Mouse (Mus musculus) heart, embryonic 16.5 days (tissue): Measurements from ENCODE around the gene Leng9. TPM values are rescaled to one million over a fixed set of nuclear protein-coding genes. Genes with fewer than 3 reads are reported as not detected.

Source experiments
- ATAC-seq: fragments of 200-750 bp; cut with Nextera tagmentation; replicated peaks from 2 replicates; pipeline ENCODE4 v1.8.0; 2017; ENCODE audit warnings: moderate number of reproducible peaks; ENCODE audit not compliant: insufficient read depth, low FRiP score; ENCODE audit errors: extremely low read depth
- H3K27ac ChIP-seq: fragments of 300-500 bp; sonication (generic); 2 replicates; pipeline ENCODE4 v1.5.1; 2014; ENCODE audit warnings: mild to moderate bottlenecking, low read length, control low read depth, moderate library complexity
- H3K27me3 ChIP-seq: fragments of 300-500 bp; sonication (generic); 2 replicates; pipeline ENCODE4 v1.6.1; 2014; ENCODE audit warnings: low read length, mixed read lengths; ENCODE audit not compliant: control insufficient read depth, insufficient read depth
- H3K36me3 ChIP-seq: fragments of 300-500 bp; sonication (generic); 2 replicates; pipeline ENCODE4 v1.6.1; 2014; ENCODE audit not compliant: control insufficient read depth, insufficient read depth
- H3K4me1 ChIP-seq: fragments of 300-500 bp; sonication (generic); 2 replicates; pipeline ENCODE4 v1.6.1; 2014; ENCODE audit warnings: low read length, mixed read lengths; ENCODE audit not compliant: control insufficient read depth, insufficient read depth
- H3K4me2 ChIP-seq: fragments of 300-500 bp; sonication (generic); 2 replicates; pipeline ENCODE4 v1.6.1; 2014; ENCODE audit warnings: low read depth, mild to moderate bottlenecking, control low read depth, low read length
- H3K4me3 ChIP-seq: fragments of 300-500 bp; sonication (generic); 2 replicates; pipeline ENCODE4 v1.5.1; 2014; ENCODE audit warnings: mild to moderate bottlenecking, control low read depth, low read length
- H3K9ac ChIP-seq: fragments of 300-500 bp; sonication (generic); 2 replicates; pipeline ENCODE4 v1.6.1; 2014; ENCODE audit warnings: low read length, control low read depth
- H3K9me3 ChIP-seq: fragments of 300-500 bp; sonication (generic); replicated peaks from 2 replicates; pipeline ENCODE4 v1.6.1; 2016; ENCODE audit warnings: low read length; ENCODE audit not compliant: control insufficient read depth
- WGBS: fragments of 180-500 bp; shearing (Covaris S2); extraction: QIAGEN DNeasy Blood & Tissue Kit; methylation state at CpG from one replicate; pipeline ENCODE4 v1.1.7; 2014; 5-methylcytosine and 5-hydroxymethylcytosine counted together
- polyA plus RNA-seq: library from polyadenylated mRNA; unstranded; fragments of >200 nt; fragmentation: Nextera tagmentation; extraction: Ambion mirVana; gene quantifications from 2 replicates; pipeline ENCODE4 v1.2.1, GENCODE M21; 2015

Gene Leng9
- polyA plus RNA-seq, 1 experiment from 2014 or later = 3.2 TPM

DNA sequence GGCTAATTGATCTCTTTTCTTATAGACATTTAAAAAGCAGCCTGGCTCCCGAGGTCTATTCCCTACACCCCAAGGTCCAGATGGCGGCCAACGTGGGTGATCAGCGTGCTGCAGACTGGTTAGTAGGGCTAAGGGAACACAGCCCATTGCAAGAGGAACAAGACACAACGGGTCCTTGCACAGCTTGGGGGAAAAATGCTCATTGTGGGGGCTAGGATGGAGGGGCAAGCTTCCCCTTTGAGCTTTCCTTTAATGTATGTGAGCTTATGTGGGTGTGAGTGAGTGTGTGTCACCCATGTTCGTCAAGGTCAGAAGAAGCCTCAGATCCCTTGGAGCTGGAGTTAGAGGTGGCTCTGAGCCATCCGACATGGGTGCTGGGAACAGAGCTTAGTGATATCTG lies 11.5 kb downstream of the Leng9 start:
- no peak overlapping the region for H3K4me2 ChIP-seq
- H3K4me3 ChIP-seq = no peak overlapping the region
- no peak overlapping the region for H3K27ac ChIP-seq
- WGBS = 88% methylated on average over 7 of the region's 7 CpGs
- no peaks in the 10 kb centered on the region for H3K27me3 ChIP-seq
- no peak overlapping the region for H3K9ac ChIP-seq
- no peaks in the 10 kb centered on the region for H3K9me3 ChIP-seq
- no peak for ATAC-seq
- peaks cover 52% of the 10 kb centered on the region for H3K36me3 ChIP-seq
- peaks cover 12% of the 10 kb centered on the region for H3K4me1 ChIP-seq

DNA sequence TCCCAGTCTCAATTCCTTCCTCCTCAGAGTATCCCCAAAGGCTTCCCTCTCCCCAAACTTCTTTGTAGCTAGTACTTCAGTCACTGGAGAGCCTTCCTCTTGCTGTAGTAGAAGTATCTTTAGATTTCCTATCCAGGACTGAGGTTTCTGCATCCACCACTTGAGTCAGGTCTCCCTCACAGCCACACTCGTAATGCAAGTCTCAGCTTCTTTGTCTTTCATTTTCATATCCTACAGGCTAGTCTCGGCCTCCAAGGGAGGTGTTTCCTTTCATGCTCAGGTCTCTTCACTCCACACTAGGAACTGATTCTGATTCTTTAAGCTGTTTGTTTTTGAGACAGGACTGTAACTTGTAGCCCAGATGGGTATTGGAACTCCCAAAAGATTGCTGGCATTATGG lies 12.0 kb downstream of the Leng9 start:
- peaks cover 12% of the 10 kb centered on the region for H3K4me1 ChIP-seq
- H3K9me3 ChIP-seq = no peaks in the 10 kb centered on the region
- no peak overlapping the region for H3K27ac ChIP-seq
- ATAC-seq = no peak
- peaks cover 48% of the 10 kb centered on the region for H3K36me3 ChIP-seq
- no peaks in the 10 kb centered on the region for H3K27me3 ChIP-seq
- peak overlapping the region; percentile 100 for H3K4me3 ChIP-seq
- peak overlapping the region; percentile 95; the same call in 1 of the 2 replicates for H3K9ac ChIP-seq
- H3K4me2 ChIP-seq = peak overlapping the region; percentile 88
- WGBS = 75% methylated on average over 2 of the region's 2 CpGs

DNA sequence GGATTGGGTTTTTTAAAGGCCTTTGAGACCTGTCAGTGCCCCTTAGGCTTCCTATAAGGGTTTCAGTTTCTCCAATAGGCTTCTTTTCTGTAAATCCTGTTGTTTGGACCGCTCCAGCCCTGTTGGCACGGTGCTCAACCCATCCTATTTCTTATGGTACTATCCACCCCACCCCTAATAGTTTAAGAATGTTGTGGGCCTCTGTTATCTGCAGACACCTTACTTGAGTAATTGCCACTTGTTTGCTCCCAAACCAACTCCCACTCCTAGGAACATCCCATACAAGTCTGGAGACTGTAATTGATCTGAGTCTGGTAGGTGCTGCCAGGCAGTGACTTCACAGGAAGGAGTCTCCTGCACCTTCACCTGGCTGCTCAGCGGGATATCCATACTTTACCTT lies 12.4 kb downstream of the Leng9 start:
- Histone ChIP-seq H3K9ac (peak overlapping the region; percentile 95), H3K27me3 (no peaks in the 10 kb centered on the region), H3K4me3 (peak overlapping the region; percentile 100), H3K9me3 (no peaks in the 10 kb centered on the region), H3K36me3 (peaks cover 43% of the 10 kb centered on the region), H3K4me1 (peaks cover 12% of the 10 kb centered on the region), H3K4me2 (peak overlapping the region; percentile 88), H3K27ac (peak overlapping the region; percentile 97)
- no peak for ATAC-seq
- WGBS = 49% methylated on average over 3 of the region's 3 CpGs

DNA sequence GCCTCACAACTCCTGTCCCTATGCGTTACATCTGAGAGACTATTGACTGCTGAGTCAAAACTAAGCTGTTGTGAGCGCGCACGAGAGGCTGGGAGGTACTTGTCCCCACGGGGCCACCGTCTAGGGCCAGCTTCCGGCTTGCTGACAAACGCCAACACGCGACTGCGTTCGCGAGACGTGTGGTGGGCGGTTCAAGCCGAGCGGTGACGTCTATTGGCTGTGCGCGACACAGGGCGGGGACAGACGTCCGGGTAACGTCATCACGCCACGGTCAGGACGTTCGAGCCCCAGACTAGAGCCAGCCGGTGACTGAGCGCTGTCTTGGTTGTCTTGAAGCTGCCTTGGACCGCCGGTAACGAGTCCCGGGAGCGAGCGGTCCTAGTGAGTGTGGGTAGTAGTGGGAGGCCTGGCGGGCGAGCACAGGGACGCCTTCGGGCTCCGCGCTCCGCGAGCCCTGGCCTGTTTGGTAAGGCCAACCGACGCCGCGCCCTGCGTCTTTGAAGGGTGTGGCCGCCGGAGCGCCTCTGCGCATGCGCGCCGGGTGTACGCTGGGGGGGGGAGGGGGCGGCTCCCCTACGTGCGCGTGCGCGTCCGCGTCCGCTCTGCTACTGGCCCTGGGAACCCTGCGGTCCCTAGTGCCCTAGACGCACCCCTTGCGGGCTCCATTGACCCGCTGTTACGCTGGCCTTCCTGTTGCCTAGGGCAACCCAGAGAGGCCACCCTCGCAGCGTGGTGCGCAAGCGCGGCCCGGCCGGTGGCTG lies 13.2 kb downstream of the Leng9 start, which contains the start of gene Leng8:
TSS of gene Leng8 (plus strand) at position 269 of the 761 bp plus-strand sequence.
- H3K27ac ChIP-seq = peak within 1 kb of the TSS; percentile 97
- H3K4me3 ChIP-seq = peak within 1 kb of the TSS; percentile 100
- ATAC-seq = peak; percentile 99
- under 1% methylated on average over 67 of the region's 78 CpGs for WGBS
- H3K4me1 ChIP-seq = peaks cover 12% of the 10 kb centered on the region
- H3K9me3 ChIP-seq = no peaks in the 10 kb centered on the region
- H3K36me3 ChIP-seq = peaks cover 35% of the 10 kb centered on the region
- peak within 1 kb of the TSS; percentile 95 for H3K4me2 ChIP-seq
- H3K27me3 ChIP-seq = no peaks in the 10 kb centered on the region
- peak within 1 kb of the TSS; percentile 95 for H3K9ac ChIP-seq

GRCm38 (mm10) chr7:4136404-4136770 lies 13.8 kb downstream of the Leng9 start:
- Histone ChIP-seq H3K4me2 (peak overlapping the region; percentile 95), H3K36me3 (peaks cover 30% of the 10 kb centered on the region), H3K27me3 (no peaks in the 10 kb centered on the region), H3K9me3 (no peaks in the 10 kb centered on the region), H3K9ac (peak overlapping the region; percentile 87), H3K4me1 (peaks cover 13% of the 10 kb centered on the region), H3K27ac (peak overlapping the region; percentile 71), H3K4me3 (peak overlapping the region; percentile 100)
- under 1% methylated on average over 16 of the region's 16 CpGs for whole genome bisulfite sequencing
- ATAC-seq = no peak; the same call in 1 of the 2 replicates

GRCm38 (mm10) chr7:4134911-4135310 lies 15.3 kb downstream of the Leng9 start:
- H3K4me3 ChIP-seq = no peak overlapping the region
- no peaks in the 10 kb centered on the region for H3K9me3 ChIP-seq
- WGBS = 91% methylated on average over 5 of the region's 5 CpGs
- no peak overlapping the region for H3K4me2 ChIP-seq
- H3K27ac ChIP-seq = no peak overlapping the region
- no peak for ATAC-seq
- no peaks in the 10 kb centered on the region for H3K27me3 ChIP-seq
- peaks cover 15% of the 10 kb centered on the region for H3K4me1 ChIP-seq
- H3K36me3 ChIP-seq = peaks cover 15% of the 10 kb centered on the region
- H3K9ac ChIP-seq = no peak overlapping the region

- no peak overlapping the region for H3K4me3 ChIP-seq
- H3K36me3 ChIP-seq = no peaks in the 10 kb centered on the region
- H3K27me3 ChIP-seq = no peaks in the 10 kb centered on the region
- H3K27ac ChIP-seq = no peak overlapping the region
- H3K9ac ChIP-seq = no peak overlapping the region
- 81% methylated on average over 7 of the region's 7 CpGs for WGBS
- H3K4me2 ChIP-seq = no peak overlapping the region
- H3K9me3 ChIP-seq = no peaks in the 10 kb centered on the region
- ATAC-seq = no peak
- peaks cover 9% of the 10 kb centered on the region for H3K4me1 ChIP-seq
Observed at GRCm38 (mm10) chr7:4132998-4133397, 17.2 kb downstream of the Leng9 start.

- H3K27me3 ChIP-seq = no peaks in the 10 kb centered on the region
- no peak for ATAC-seq
- 85% methylated on average over 3 of the region's 3 CpGs for WGBS
- no peak overlapping the region for H3K4me2 ChIP-seq
- no peak overlapping the region for H3K9ac ChIP-seq
- no peak overlapping the region for H3K4me3 ChIP-seq
- peaks cover 5% of the 10 kb centered on the region for H3K4me1 ChIP-seq
- H3K36me3 ChIP-seq = no peaks in the 10 kb centered on the region
- no peaks in the 10 kb centered on the region for H3K9me3 ChIP-seq
- H3K27ac ChIP-seq = no peak overlapping the region
Observed at GRCm38 (mm10) chr7:4132581-4132980, 17.6 kb downstream of the Leng9 start.

DNA sequence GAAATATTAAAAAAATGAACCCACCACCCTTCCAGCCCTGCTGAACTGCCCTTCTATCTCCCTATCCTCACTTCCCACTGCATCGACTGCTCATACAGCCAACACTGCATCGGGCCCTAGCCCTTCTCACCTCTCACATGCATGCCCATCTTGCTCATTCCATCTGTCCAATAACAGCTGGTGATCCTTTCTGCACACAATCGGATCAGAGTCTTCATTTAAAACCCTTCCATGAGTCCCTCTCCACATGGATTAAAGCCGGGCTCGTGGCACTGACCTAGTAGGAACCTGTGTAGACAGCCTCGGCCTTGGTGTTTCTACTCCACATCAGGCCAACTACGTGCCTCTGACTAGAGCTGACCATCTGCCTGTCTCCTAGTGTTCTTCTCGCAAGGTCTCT lies 18.2 kb downstream of the Leng9 start:
- 79% methylated on average over 8 of the region's 8 CpGs for WGBS
- H3K4me1 ChIP-seq = peaks cover 5% of the 10 kb centered on the region
- no peak for ATAC-seq
- H3K4me2 ChIP-seq = no peak overlapping the region
- no peak overlapping the region for H3K27ac ChIP-seq
- no peaks in the 10 kb centered on the region for H3K9me3 ChIP-seq
- no peak overlapping the region for H3K9ac ChIP-seq
- no peak overlapping the region for H3K4me3 ChIP-seq
- H3K27me3 ChIP-seq = no peaks in the 10 kb centered on the region
- H3K36me3 ChIP-seq = no peaks in the 10 kb centered on the region
